Mouse (Mus musculus) ES-E14 (cell line): ENCODE data around the gene Myo3b. TPM values are rescaled to one million over a fixed set of nuclear protein-coding genes. Genes with fewer than 3 reads are reported as not detected.

ENCODE experiments used
- DNase-seq: peaks from one replicate; pipeline ENCODE4 v3.0.0-alpha.2; 2013; ENCODE audit warnings: low read depth, low spot score
- H3K27ac ChIP-seq: 2 replicates; pipeline ENCODE4 v1.5.1; 2012; ENCODE audit warnings: low read depth, mild to moderate bottlenecking, low read length, moderate library complexity, mixed read lengths; ENCODE audit not compliant: poor library complexity, insufficient read depth, severe bottlenecking
- H3K36me3 ChIP-seq: 2 replicates; pipeline ENCODE4 v1.6.1; 2012; ENCODE audit warnings: mild to moderate bottlenecking, low read length, moderate library complexity, mixed read lengths; ENCODE audit not compliant: control insufficient read depth, poor library complexity, insufficient read depth, severe bottlenecking
- H3K4me1 ChIP-seq, 2 experiments: fragments of 150-350 bp in 1 of 2; sonication (generic) in 1 of 2; 2 replicates each; pipeline ENCODE4 v1.6.1; 2012; ENCODE audit warnings: low read length in 2 of 2, mild to moderate bottlenecking in 1 of 2, mixed read lengths in 1 of 2; ENCODE audit not compliant: control insufficient read depth in 2 of 2, insufficient read depth in 2 of 2, poor library complexity in 1 of 2
- H3K4me3 ChIP-seq, 2 experiments: fragments of 150-350 bp in 1 of 2; sonication (generic) in 1 of 2; 2 replicates each; pipeline ENCODE4 v1.5.1; 2012; ENCODE audit warnings: low read length in 2 of 2, low read depth in 1 of 2, mild to moderate bottlenecking in 1 of 2, mixed read lengths in 1 of 2; ENCODE audit not compliant: insufficient read depth in 1 of 2, poor library complexity in 1 of 2, severe bottlenecking in 1 of 2
- H3K9ac ChIP-seq: 2 replicates; pipeline ENCODE4 v1.6.1; 2012; ENCODE audit warnings: low read depth, mild to moderate bottlenecking, low read length, mixed read lengths; ENCODE audit not compliant: poor library complexity, insufficient read depth, severe bottlenecking
- H3K9me3 ChIP-seq: fragments of 150-350 bp; sonication (generic); 2 replicates; pipeline ENCODE4 v1.6.1; 2012; ENCODE audit warnings: low read depth, mild to moderate bottlenecking, low read length; ENCODE audit not compliant: control insufficient read depth, insufficient read depth
- CHD2 ChIP-seq: IDR thresholded peaks from 2 replicates; pipeline ENCODE4 v1.6.1; 2014; ENCODE audit warnings: mild to moderate bottlenecking, low read depth, low read length, inconsistent platforms
- HCFC1 ChIP-seq: IDR thresholded peaks from 2 replicates; pipeline ENCODE4 v1.6.1; 2012; ENCODE audit warnings: low read length, inconsistent platforms, borderline replicate concordance; ENCODE audit not compliant: insufficient read depth
- MAFK ChIP-seq: IDR thresholded peaks from 2 replicates; pipeline ENCODE4 v1.6.1; 2014; ENCODE audit warnings: mild to moderate bottlenecking, low read depth, low read length, inconsistent platforms; ENCODE audit not compliant: insufficient read depth
- ZC3H11A ChIP-seq: IDR thresholded peaks from 2 replicates; pipeline ENCODE4 v1.6.1; 2012; ENCODE audit warnings: low read depth, mild to moderate bottlenecking, inconsistent platforms, low read length, borderline replicate concordance
- ZNF384 ChIP-seq: IDR thresholded peaks from 2 replicates; pipeline ENCODE4 v1.6.1; 2012; ENCODE audit warnings: low read depth, low read length, inconsistent platforms
- in situ Hi-C, 2 experiments: fragments of 600-800 bp; cut with MboI; formaldehyde crosslinking; loops; one replicate each; pipeline ENCODE4 v1.15.1; 2025; ENCODE audit warnings: low sequenced_read_pairs in 2 of 2, inconsistent platforms in 1 of 2; ENCODE audit not compliant: unreplicated experiment in 2 of 2
- total RNA-seq: library from RNA; depleted of rRNA; stranded (reverse); fragments of 300-350 nt; gene quantifications from 2 replicates; pipeline ENCODE4 v1.2.3, GENCODE M21; 2012

Gene Myo3b
- total RNA-seq, 1 experiment: 0.13 TPM

DNA sequence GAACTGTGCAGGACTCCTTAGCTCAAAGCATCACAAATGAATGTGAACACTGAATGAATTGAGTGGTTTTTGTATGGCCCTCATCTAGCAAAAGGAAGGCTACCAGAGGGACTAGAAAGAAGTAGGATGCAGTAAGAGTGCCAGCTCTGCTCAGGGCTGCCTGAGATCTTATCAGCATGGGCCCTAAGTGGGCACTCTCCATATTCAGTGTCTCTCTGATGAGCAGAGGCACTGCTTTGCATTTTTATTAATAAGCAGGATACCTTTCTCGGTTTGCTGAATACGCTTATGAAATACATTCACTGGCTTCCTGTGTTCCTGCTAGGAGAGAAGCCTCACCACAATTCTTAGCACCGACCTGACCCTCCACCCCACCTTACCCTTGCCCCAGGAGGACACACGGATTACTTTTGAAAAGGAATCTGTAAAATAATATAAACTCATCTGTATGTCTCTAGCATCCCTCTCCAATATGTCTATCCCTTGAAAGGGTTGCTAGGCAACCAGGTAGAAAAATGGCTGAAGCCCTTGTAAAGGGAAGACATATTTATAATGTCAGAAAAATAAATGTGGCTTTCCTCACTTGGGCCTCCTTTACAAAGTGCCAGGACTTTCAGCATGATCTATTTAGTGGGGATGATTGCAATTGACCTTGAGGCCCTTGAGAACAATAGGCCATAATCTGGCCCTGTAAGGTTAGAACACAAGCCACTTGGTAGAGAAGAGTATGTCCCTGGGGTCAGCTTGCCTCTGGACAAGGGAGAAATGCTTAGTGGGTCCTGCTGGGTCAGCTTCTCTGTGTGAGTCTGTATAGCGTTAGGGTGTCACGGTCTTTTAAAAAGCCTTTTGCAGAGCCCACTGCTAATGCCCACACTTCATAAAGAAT is 138.1 kb downstream of the Myo3b start:
- no peak for DNase-seq

DNA sequence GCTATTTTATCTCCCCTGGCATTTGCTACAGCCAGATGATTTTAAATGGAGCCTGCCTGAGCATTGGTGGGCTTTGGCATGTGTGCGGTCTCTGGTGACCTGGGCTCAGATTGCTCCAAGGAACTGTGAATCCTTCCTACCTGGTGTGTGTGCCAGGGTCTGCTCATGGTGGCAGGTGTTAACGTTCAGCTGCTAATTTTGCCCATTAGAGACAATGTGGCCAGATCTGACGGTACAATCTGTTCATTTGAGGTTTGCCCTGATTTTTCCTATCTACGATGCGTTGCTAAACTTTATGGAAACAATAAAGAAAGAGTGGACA is 138.7 kb downstream of the Myo3b start:
- Histone ChIP-seq H3K4me1 (no peaks in the 10 kb centered on the region), H3K9me3 (no peaks in the 10 kb centered on the region), H3K4me3 (no peak overlapping the region), H3K9ac (no peak overlapping the region), H3K27ac (no peak overlapping the region), H3K36me3 (no peaks in the 10 kb centered on the region)
- no peak for DNase-seq
- in situ Hi-C loops: no loop called here
- TF ChIP-seq CHD2 (no peak), ZNF384 (no peak), HCFC1 (no peak), MAFK (no peak), ZC3H11A (no peak)

More for the DNA sequence above, 138.1 kb downstream of the Myo3b start:
- H3K36me3 ChIP-seq: no peaks in the 10 kb centered on the region
- no peak overlapping the region for H3K9ac ChIP-seq
- in situ Hi-C loops: no loop called here
- no peak overlapping the region for H3K4me3 ChIP-seq
- no peak overlapping the region for H3K27ac ChIP-seq
- no peaks in the 10 kb centered on the region for H3K4me1 ChIP-seq
- no peaks in the 10 kb centered on the region for H3K9me3 ChIP-seq
- TF ChIP-seq ZNF384 (no peak), ZC3H11A (no peak), HCFC1 (no peak), CHD2 (no peak), MAFK (no peak)

DNA sequence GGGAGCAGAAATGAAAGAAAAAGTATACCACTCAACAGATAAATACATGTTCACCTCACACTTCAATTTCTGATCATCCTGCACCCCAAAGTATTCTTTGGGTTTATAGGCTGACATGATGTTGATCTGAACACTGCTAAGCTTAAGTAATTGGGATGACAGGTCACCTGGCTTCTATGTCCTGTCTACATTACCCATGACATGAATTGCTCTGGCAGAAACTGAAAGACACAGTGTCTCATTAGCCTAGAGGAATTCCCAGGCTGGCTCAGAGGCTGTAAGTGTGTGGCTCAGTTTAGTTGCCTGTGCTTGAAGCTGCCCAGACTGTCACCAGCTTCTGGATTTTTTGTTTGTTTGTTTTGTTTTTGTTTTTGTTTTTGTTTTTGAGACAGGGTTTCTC is 139.3 kb downstream of the Myo3b start:
- Histone ChIP-seq H3K36me3 (no peaks in the 10 kb centered on the region), H3K9ac (no peak overlapping the region), H3K4me1 (no peaks in the 10 kb centered on the region), H3K9me3 (no peaks in the 10 kb centered on the region), H3K4me3 (no peak overlapping the region), H3K27ac (no peak overlapping the region)
- in situ Hi-C loops: no loop called here
- no peak for TF ChIP-seq MAFK
- no peak for TF ChIP-seq HCFC1
- TF ChIP-seq ZNF384: no peak
- TF ChIP-seq ZC3H11A: no peak
- TF ChIP-seq CHD2: no peak
- DNase-seq: no peak

DNA sequence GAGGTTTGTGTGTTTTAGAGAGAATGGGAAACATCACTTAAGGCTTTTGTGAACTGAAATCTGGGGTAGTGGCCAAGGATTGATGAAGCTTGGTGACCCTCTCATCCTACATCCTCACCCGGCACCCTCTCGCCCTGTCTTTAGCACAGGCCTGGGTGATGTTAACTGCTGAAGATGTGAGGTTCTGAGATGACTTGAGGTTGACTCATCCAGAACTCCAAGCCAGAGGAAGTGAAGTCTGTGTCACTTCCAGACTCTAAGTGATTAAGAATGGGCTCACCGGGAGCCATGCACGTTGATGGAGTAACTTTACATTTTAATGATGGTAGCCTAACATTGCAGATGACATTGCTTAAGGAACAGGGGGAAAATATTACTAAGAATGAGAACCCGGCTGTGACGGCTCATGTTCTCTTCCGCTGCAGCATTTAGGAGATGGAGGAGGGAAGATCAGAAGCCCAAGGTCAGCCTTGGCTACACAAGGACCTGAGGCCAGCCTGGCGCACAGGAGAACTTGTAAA is 143.3 kb downstream of the Myo3b start:
- Histone ChIP-seq H3K27ac (no peak overlapping the region), H3K4me1 (no peaks in the 10 kb centered on the region), H3K4me3 (no peak overlapping the region), H3K36me3 (no peaks in the 10 kb centered on the region), H3K9me3 (no peaks in the 10 kb centered on the region), H3K9ac (no peak overlapping the region)
- no peak for DNase-seq
- TF ChIP-seq CHD2: no peak
- no peak for TF ChIP-seq ZNF384
- TF ChIP-seq MAFK: no peak
- no peak for TF ChIP-seq HCFC1
- in situ Hi-C loops: no loop called here
